Mouse (Mus musculus): ENCODE measurements at regions not wholly inside any gene's neighbourhood (a gene's known extent, or its start where the extent isn't known, plus 50 kb on each side); places are given as distances from the start of the nearest gene placed in this dataset.

DNA sequence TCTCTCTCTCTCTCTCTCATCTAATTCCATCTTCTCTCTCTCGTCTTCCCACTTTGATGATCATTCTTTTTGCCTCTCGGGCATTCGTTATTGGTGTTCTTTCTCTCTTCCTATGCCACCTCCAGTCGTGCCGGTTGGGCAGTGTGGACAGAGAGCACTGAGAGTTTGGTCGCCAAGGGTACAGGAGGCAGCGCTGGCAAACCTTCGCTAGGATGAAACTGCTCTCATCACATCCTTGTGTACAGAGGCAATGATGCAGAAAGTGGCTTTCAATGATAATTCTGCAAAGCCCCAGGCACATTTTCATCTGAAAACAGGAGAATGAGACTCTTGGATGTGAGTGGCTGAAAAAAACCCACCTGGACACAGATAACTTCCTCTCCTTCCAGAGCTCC lies 479.4 kb downstream of the Nuf2 start:
- DNase-seq (ENCODE audit: low read depth, low spot score), result no peak

DNA sequence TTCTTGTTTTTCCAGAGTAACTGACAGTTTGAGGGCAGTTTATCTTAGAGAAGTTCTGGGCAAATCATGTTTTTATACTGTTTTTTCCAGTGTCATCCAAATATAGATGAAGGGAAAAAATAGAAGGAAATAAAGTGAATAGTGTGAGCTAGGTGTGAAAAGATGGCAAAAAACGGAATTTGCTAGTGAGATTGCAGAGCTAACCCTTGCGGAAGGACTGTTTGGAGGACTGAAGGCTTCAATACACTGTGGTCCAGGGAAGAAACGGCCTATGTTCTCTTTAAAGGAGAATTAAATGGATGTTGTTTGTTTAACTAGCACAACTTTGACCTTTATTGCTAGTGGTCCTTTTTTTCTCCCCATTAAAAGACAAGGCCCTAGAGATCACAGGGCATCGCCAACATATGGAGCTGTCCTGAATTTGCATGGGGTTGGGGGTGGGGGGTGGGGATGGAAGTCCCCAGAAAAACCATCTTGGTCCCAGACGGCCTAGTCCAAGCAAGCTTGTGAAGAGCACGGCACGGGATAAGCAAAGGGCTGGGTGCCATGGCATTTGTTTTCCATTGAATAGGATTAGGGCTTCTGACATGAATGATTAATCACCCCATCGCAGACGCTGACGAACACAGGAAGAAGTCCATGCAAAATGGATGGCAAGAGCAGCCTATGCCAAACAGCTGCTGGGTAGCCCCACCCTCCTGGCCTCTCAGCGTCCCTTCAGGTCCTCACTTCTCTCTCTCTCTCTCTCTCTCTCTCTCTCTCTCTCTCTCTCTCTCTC lies 480.0 kb downstream of the Nuf2 start:
- no peak for DNase-seq (ENCODE audit: low read depth, low spot score)

DNA sequence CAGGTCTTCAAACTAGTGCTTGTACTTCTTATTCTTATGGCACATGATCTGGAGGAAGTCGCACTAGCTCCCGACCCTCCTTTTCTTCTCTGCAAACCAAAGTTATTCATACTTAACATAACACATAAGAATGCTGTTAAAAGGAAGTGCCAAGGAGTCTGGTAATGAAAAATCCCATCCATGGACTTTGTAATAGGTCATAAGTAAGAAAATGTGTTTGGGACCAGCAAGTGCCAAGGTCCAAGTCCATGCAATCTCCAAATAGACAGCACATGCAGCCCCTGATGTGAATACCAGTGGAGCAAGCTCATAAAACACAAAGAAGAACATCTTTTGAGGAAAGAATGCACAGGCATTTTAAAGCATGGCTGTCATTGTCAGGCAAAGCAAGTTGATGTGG lies 481.4 kb downstream of the Nuf2 start:
- no peak for DNase-seq (ENCODE audit: low read depth, low spot score)

DNA sequence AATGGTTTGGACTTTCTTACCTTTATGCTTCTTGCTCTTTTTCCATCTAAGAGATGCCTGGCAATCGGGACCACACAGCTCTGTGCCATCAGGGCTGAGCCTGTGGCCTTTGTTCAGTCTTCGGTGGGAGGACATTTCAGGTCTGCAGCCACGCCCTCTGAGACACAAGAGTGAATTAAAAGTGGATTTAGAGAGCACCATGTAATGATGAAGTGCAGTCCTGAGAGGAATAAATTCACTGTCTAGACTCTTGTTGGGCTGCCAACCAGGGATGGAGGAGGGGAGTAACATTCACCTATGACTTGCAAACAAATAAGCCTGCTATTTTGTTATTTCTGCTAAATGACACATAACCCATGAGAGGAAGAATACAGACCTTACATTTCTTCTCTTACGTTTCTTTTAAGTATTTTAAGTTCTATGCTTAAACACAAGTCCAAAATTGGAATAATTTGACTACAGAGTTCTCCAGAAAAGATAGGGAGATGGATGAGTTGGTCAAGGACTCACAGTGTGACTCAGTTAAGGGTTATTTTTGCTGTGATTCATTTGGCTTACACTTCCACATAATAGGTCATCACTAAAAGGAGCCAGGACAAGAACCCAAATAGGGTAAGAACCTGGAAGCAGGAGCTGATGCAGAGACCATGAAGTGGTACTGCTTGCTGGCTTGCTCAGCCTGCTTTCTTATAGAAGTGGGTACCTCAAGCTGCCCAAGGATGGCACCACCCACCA lies 484.3 kb downstream of the Nuf2 start:
- DNase-seq (ENCODE audit: low read depth, low spot score), result no peak

DNA sequence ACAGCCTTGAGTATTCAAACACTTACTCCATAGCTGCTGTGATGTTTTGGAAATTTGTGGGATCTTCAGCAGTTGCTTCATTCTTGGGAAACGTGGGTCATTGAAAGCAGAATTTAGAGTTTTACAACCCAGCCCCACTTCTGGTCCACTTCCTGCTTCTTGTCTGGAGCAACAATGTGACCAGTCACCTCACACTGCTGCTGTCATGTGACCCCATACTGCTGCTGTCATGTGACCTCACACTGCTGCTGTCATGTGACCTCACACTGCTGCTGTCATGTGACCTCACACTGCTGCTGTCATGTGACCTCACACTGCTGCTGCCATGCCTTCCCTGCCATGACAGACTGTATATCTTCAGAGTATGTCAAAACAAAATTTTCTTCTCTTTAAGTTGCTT lies 497.7 kb downstream of the Nuf2 start:
- no peak for DNase-seq (ENCODE audit: low read depth, low spot score)

DNA sequence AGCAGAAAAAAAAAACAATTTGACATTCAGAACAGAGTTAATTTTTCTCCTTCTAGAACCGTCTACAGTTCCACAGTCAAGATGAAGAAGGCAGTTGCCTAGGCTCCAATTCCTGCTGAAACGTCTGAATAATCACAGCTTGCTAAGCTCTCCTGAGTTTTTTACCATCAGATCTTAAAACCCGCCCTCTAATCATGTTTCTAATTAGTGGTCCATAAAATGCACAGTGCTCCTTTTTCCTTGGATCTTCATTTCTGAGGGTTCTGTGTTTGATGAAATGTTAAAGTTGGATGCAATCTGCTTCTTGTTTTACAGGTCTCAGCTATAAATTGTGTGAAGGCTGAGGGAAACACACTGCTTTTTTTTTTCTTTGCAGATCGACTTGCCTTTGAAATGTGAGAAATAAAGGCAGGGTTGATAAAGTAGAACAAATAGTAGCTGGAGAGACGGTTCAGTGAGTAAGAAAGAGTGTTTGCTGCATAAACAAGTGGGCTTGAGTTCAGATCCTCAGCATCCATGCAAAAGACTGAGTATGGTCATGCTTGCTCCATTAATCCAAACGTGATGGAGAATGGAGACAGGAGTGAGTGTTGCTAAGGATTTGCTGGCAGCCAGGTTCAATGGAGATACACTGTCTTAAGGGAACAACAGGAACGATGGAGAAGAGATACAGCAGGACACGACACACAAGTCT lies 499.3 kb downstream of the Nuf2 start:
- DNase-seq (ENCODE audit: low read depth, low spot score), result no peak

DNA sequence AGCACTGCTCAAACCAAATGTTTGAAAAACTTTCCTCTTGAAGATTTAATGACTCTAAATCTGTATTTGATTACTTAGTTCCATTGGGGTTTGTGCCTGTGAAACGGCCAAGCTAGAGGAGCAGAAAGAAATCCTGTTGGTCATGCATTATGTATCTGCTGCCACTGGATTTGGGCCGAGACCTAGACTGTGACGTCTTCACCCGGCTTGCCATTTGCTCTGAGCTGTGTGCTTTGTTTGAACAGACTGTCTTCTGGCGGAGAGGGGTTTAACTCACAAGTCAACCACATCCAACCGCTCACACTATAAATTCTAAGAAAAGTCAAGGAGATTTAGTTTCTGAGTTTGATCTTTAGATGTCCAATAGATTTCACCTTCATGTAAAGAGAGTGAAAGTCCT lies 503.6 kb downstream of the Nuf2 start:
- DNase-seq (ENCODE audit: low read depth, low spot score), result peak; percentile 3

DNA sequence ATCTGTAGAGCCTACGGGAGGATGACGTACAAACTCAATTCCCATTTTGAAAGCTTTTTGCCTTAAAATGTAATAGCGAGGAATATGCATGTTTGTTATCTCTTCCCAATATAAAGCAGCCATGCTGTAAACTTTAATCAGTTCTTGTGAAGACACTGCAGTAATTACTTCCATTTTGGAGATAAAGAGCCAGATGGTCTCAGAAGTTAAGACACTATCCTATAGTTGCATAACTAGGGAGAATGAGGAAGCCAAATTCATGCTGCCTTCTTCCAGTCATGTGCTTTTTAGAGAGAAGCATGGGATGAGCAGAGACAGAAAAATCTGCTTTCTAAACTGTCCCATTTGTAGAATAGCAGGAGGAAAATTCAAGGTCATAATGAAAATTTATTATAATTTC lies 504.0 kb downstream of the Nuf2 start:
- no peak for DNase-seq (ENCODE audit: low read depth, low spot score)

DNA sequence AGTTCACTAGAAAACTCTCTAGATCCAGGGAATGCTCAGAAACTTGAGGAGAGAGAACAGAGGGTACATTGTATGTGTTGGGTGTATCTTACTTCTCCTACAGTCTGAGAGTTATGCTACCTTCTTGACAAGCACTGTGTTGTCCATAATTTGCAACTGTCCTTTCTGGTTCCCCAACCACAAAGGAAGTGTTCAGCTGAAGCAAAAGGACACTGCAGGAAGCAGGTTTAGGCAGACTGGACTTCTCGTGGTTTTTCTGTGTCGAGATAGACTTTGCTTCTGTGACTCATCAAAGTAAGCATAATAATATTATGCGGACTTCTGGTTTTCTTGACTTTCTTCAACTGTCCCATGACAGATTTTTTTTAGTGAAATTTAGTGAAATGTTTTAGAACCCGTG lies 506.7 kb downstream of the Nuf2 start:
- DNase-seq (ENCODE audit: low read depth, low spot score), result no peak

DNA sequence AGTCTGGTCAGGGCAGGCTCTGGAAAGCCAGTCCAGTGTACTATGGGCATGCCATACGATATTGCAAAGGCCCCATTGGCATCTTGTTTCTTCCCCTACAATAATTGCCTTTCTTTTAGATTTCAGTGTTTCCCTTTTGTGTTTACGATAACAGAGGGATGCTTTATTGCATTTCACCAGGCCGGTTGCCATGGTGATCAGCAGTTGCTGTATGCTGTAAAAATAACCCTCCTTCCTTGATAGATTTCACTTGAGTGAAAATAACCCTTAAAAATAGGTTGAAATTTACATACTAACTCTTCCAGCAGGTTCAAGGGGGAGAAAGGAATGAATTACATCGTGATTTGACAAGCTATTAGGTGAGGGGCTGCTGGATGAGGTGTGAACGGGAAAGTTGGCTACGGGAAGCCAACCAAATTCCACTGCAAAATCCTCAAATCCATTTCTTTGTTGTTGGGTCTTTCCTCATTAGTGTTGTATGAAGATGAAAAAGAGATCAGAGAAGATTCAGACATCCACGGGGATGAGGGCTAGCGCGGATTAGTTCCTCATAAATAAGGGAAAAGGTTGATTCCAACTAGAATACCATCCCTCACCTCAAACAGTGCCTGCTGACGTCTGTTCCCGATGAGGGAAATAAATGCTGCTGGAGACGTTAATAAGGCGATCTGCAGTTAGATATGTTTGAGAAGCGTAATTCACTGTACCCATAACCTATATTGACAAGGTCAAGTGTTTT lies 539.6 kb downstream of the Nuf2 start:
- DNase-seq (ENCODE audit: low read depth, low spot score), result no peak

DNA sequence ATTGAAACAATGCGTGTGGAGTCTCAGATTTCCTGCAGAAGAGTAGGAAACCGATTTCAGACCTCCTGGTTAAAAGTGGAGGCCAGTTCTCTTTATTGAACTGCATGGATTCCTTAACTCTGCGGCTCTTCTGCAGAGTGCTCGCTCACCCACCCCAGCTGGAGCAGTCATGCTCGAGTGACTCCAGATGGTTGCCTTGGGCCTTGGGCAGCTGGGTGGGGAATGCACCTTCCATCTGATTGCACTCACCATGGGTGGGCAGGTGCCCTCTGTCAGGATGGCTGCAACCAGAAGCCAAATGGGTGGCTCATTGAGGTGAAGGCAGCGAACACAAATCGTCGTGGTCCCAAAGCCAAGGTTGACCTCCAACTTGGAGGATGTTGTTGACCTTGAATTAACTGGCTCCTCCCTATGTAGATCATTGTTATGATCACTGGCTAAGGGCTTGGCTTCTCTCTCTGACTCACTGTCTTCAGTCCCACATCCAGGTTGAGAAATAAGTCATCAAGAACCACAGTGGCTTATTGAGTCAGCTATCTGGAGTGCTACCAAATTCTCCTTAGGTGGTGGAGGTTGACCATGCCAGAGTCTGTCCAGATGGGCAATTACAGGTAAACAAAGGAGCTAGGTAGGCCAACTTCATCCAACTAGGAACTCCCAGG lies 543.1 kb upstream of the Pbx1 start:
- no peak for DNase-seq (ENCODE audit: low read depth, low spot score)

DNA sequence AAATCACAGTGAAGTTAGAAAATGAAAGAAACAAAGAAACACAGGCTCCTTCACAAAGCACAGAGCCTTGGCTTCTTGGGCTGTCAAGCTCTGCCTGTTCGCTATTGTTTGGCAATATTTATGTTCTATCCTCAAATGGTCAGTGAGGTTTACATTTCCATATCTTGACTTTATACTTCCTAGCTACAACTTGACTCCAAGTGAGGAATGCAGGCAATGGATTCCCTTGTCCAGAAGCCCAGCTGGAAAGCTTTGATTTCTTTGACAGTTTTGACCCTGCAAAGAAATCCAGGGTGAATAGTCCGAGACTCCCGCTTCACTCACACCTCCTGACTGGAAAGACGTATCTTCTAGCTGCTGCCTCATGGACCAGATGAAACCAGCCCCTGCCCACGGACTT lies 537.3 kb upstream of the Pbx1 start:
- DNase-seq (ENCODE audit: low read depth, low spot score), result peak; percentile 11

DNA sequence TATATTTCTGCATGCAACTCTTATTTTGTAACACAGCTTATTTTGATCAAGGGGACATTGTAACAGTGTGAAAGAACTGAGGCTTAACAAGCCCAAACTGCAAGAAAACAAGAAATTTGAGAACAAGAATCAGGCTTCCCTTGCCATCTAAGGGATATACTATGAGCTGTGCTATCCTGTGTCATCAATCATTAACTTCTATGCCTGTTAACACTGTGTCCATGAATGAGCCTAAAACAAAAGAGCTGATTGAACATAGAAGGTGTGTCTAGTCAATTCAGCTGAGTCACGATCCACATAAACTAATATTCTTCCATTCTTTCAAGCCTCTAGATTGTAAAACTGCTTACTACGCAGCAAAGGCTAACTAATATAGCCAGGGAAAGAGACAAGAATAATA lies 535.3 kb upstream of the Pbx1 start:
- no peak for DNase-seq (ENCODE audit: low read depth, low spot score)

DNA sequence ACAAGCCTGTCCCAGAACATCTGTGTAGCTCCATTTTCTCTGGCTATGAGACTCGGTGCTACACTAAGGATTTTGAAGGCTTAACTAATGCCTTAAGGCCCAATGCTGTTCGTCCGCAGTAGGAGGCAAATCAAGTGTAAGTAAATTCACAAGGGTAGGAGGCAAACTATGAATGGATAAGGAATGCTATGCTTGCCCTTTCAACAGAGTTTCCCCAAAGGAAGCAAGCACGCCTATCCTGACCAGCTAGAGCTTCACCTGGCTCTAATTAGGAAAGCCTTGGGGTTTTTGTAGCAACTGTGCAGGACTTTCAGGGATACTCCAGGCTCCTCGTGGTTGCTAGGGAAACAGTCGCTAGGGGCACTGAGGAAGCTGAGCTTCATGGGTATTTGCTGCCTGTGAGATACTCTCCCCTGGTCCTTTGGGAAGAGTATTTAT lies 532.4 kb upstream of the Pbx1 start:
- peak; percentile 27 for DNase-seq (ENCODE audit: low read depth, low spot score)

DNA sequence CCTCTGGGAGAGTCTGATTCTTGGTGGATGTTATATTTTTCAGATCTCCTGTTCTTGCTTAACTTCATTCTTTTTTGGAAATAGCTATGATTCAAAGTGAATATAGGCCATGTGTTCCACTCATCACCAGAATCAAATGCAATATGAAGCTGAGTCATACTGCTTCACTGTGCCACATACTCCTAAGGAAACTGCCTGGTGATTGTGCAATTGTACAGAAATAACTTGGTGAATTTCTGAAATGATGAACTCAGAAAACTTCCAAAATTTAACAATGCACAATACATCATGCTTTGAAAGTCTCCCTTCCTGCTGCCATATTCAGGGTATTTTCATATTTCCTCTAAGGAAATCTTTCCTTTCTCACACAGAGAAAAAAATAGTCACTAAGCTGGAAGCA lies 518.9 kb upstream of the Pbx1 start:
- no peak for DNase-seq (ENCODE audit: low read depth, low spot score)

DNA sequence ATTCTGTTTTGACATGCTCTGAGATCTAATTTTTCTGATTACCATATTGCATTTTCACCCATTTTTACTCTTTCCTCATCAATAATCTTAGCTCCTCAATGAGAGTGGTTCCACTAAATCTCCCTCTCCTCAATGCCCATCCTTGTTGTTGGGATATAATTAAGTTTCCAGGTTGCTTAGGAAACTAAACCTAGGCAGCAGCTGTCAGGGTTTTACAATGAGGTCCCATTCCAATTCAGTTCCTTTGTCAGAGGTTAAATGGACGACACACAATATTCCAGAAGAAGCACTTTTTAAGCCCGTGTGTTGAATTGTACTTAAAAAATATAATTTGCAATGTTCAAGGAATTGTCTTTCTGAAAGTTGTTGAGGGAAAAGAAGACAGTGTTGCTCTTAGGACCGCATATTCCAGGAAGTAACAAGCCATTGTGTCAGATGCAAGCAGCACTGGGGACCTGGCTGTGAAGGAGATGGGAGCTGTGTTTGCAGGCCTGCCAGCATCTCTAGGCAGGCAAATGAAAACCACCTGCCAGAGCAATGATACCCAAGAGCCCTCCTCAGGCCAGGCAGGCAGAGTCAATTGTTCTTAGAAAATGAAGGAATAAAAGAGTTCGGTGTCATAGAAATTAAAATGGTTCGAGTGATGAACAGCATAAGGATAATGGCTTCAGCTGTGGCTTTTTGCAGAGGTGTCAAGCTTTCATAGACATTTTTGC lies 492.2 kb upstream of the Pbx1 start:
- no peak for DNase-seq (ENCODE audit: low read depth, low spot score)

DNA sequence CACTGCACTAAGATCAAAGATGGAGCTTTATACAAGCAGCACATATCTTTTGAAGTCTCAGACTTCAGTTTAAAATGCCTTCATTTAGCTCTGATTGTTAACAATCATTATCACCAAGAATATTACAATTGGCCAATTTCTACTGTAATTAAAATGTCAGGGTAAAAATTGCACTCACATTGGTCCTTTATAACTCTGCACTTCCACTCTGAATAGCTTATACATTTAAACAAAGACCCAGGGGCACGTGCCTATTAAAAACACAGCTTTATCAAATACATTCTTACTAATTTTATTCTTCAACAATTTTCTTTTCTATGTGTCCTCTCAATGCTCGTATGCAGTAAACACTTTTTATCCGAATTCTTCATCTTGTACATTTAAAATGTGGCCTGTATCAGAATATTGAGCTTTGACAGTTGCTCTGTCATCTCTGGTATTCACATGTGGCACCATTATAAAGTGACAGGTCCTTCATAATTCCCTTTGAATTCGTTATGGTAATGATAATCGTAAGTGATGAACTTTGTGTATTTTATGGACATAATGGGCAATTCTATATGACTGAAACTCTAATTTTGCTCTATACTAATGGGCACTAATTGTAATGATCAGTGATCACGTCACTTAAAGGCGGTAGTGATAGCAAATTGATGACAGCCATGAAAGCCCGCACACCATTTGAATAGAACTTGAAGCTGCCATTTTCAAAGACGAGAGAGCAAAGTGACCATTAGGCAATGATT lies 486.4 kb upstream of the Pbx1 start:
- DNase-seq (ENCODE audit: low read depth, low spot score), result no peak

DNA sequence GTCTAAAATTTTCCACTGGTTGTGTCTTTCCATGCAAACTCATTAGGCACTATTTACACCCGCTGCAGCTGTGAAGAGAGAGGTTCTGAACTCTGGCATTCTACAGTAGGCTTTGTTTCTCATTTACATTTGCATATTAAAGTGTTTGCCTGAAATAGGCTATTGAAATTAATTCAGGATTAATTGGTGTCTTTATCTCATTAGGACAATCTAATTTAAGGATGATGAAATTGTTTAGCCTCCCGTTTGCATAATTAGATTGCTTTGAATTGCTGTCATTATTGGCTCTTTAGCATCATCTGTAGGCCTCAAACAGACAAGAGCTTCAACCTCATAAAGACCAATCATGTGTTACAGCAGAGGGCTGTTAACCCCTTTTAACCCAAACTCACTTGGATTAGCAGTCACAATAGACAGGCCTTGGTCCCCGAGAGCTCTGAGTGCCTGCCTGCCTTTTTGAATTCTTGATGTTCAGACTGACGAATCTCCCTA lies 476.7 kb upstream of the Pbx1 start:
- no peak for DNase-seq (ENCODE audit: low read depth, low spot score)

DNA sequence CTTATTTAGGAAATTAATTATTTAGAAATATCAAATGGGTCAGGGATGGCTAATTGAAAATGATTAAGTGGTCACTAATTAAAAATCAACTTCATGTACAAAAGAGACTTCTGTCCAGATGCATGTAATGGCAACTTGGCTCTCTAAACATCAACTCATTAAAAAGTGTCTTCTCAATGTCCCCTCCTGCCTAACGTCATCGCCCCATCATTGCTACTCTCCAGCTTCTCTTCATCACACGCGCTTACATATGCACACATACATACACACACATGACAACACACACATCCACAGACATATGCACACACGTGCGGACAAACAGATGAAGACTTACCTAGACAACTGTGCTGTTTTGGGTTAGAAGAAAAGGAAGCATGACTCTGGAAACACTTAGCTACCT lies 476.1 kb upstream of the Pbx1 start:
- no peak for DNase-seq (ENCODE audit: low read depth, low spot score)

DNA sequence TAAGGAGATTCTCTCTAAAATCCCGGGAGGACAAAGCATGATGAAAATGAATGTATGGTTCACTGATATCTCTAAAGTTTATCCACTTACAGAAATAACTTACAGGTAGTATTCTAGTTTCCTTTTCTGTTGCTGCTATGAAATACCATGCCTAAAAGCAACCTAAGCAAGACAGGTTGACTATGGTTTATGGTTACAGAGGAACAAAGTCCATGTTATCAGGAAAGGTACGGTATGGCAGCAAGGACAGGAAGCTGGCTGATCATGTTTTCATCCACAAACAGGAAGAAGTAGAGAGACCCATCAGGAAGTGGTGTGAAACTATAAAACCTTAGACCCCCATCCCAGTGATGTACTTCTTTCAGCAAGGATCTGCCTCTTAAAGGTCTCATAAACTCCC lies 466.4 kb upstream of the Pbx1 start:
- DNase-seq (ENCODE audit: low read depth, low spot score), result no peak

Measured in embryo, embryonic 11.5 days (tissue).